Mouse (Mus musculus): ENCODE data around the gene Rassf6. TPM values are rescaled to one million over a fixed set of nuclear protein-coding genes. Genes with fewer than 3 reads are reported as not detected.

The Rassf6 gene
- total and polyA plus RNA-seq, 3 experiments: 0.27 TPM; not detected in 2

DNA sequence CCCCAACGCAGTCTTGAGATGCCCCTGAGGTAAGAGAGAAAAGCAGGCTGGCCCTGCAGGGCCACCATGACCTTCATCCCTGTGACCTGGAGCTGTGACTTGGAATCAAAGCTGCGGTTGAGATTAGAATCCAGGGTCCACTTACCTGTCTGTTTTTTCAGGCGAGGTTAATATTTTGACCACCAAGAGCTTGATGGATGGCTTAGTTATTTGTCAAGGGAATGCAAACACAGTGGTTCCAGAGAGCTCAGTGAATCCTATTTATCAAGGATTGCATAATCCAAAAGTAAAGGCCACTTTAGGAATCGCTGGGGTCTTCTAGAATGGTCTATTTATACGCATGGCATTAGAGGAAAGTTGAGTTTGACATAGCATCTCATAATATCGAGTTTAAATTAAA lies 58.3 kb downstream of the Rassf6 start:
- Histone ChIP-seq H3K27ac (no peak overlapping the region), H3K4me3 (no peak overlapping the region), H3K27me3 (ENCODE audit: control insufficient read depth, insufficient read depth, low read length) (no peaks in the 10 kb centered on the region), H3K9ac (ENCODE audit: low read depth, low read length) (no peak overlapping the region), H3K79me2 (replicated peaks; ENCODE audit: control insufficient read depth, insufficient read depth, low read length) (no peaks in the 10 kb centered on the region), H3K36me3 (ENCODE audit: control insufficient read depth, insufficient read depth, low read length) (no peaks in the 10 kb centered on the region), H3K4me1 (ENCODE audit: control insufficient read depth, insufficient read depth, low read length) (no peaks in the 10 kb centered on the region)
- DNase-seq: no peak
- intact Hi-C loops (cut with DNase I): no loop called here
- TF ChIP-seq EP300 (IDR thresholded peaks at IDR 0.05; ENCODE audit: insufficient read depth, low read depth, low read length) (no peak), POLR2A (IDR thresholded peaks at IDR 0.05; ENCODE audit: insufficient read depth, low read depth, low read length) (no peak), CTCF (IDR thresholded peaks at IDR 0.05) (no peak)
- WGBS: 87% methylated on average over 6 of the region's 6 CpGs

- WGBS: 79% methylated on average over 9 of the region's 9 CpGs
- Histone ChIP-seq H3K79me2 (replicated peaks; ENCODE audit: control insufficient read depth, insufficient read depth, low read length) (no peaks in the 10 kb centered on the region), H3K4me3 (no peak overlapping the region), H3K4me1 (ENCODE audit: control insufficient read depth, insufficient read depth, low read length) (no peaks in the 10 kb centered on the region), H3K27ac (no peak overlapping the region), H3K36me3 (ENCODE audit: control insufficient read depth, insufficient read depth, low read length) (no peaks in the 10 kb centered on the region), H3K9ac (ENCODE audit: low read depth, low read length) (no peak overlapping the region), H3K27me3 (ENCODE audit: control insufficient read depth, insufficient read depth, low read length) (no peaks in the 10 kb centered on the region)
- no peak for DNase-seq
- no peak for TF ChIP-seq EP300 (IDR thresholded peaks at IDR 0.05; ENCODE audit: insufficient read depth, low read depth, low read length)
- intact Hi-C loops (cut with DNase I): no loop called here
Measured at GRCm38 (mm10) chr5:90579556-90579955, 60.9 kb downstream of the Rassf6 start.

DNA sequence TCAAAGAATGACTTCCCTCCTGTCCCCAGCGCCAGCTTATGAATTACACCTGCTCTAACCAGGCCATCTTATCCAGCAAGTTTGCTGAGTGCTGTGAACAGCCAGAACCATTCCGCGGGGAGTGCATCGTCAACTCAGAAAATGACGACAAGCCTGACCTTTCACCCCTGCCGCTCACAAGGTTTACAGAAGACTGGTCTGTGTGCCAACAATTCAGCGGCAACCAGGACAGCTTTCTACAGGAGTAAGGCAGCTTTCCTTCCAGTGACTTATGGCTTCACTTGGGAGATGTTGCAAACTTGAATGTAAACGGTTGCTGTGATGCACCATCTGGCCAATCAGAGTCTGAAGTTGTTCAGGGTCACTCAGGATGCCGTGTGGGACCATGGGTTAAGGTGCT lies 62.7 kb downstream of the Rassf6 start:
- H3K9ac ChIP-seq (ENCODE audit: low read depth, low read length): no peak overlapping the region
- no peaks in the 10 kb centered on the region for H3K27me3 ChIP-seq (ENCODE audit: control insufficient read depth, insufficient read depth, low read length)
- H3K36me3 ChIP-seq (ENCODE audit: control insufficient read depth, insufficient read depth, low read length): no peaks in the 10 kb centered on the region
- TF ChIP-seq POLR2A (IDR thresholded peaks at IDR 0.05; ENCODE audit: insufficient read depth, low read depth, low read length): no peak
- no peak for TF ChIP-seq CTCF (IDR thresholded peaks at IDR 0.05)
- no peak for TF ChIP-seq EP300 (IDR thresholded peaks at IDR 0.05; ENCODE audit: insufficient read depth, low read depth, low read length)
- 74% methylated on average over 9 of the region's 9 CpGs for WGBS
- no peak overlapping the region for H3K27ac ChIP-seq
- no peaks in the 10 kb centered on the region for H3K79me2 ChIP-seq (replicated peaks; ENCODE audit: control insufficient read depth, insufficient read depth, low read length)
- H3K4me3 ChIP-seq: no peak overlapping the region
- H3K4me1 ChIP-seq (ENCODE audit: control insufficient read depth, insufficient read depth, low read length): no peaks in the 10 kb centered on the region
- intact Hi-C loops (cut with DNase I): no loop called here
- DNase-seq: no peak

DNA sequence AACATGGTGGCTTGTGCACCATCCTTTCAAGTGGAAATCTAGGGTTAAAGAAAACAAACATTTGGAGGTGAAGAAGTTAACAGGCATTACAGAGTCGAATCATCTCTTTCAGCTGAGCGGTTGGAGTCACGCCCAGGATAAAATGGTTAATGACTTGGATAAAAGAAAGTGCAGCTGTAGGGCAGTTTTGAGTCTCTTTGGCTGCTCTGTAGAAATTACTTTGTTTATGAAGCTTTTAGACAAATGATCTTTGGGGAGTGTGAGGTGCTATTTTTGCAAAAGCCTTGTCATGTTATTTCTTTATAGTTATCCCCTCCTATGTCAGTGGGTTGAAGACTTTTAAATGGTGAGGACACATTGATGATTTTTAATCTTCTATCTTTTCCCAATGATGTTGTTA lies 69.2 kb downstream of the Rassf6 start:
- Histone ChIP-seq H3K27me3 (ENCODE audit: control insufficient read depth, insufficient read depth, low read length) (no peaks in the 10 kb centered on the region), H3K9ac (ENCODE audit: low read depth, low read length) (no peak overlapping the region), H3K4me1 (ENCODE audit: control insufficient read depth, insufficient read depth, low read length) (no peaks in the 10 kb centered on the region), H3K79me2 (replicated peaks; ENCODE audit: control insufficient read depth, insufficient read depth, low read length) (no peaks in the 10 kb centered on the region), H3K36me3 (ENCODE audit: control insufficient read depth, insufficient read depth, low read length) (no peaks in the 10 kb centered on the region), H3K4me3 (no peak overlapping the region), H3K27ac (no peak overlapping the region)
- TF ChIP-seq POLR2A (IDR thresholded peaks at IDR 0.05; ENCODE audit: insufficient read depth, low read depth, low read length) (no peak), CTCF (IDR thresholded peaks at IDR 0.05) (no peak), EP300 (IDR thresholded peaks at IDR 0.05; ENCODE audit: insufficient read depth, low read depth, low read length) (no peak)
- intact Hi-C loops (cut with DNase I): no loop called here
- 56% methylated on average over 3 of the region's 3 CpGs for WGBS
- DNase-seq: no peak

GRCm38 (mm10) chr5:90568338-90568737 lies 72.1 kb downstream of the Rassf6 start:
- H3K36me3 ChIP-seq (ENCODE audit: control insufficient read depth, insufficient read depth, low read length): no peaks in the 10 kb centered on the region
- intact Hi-C loops (cut with DNase I): no loop called here

DNA sequence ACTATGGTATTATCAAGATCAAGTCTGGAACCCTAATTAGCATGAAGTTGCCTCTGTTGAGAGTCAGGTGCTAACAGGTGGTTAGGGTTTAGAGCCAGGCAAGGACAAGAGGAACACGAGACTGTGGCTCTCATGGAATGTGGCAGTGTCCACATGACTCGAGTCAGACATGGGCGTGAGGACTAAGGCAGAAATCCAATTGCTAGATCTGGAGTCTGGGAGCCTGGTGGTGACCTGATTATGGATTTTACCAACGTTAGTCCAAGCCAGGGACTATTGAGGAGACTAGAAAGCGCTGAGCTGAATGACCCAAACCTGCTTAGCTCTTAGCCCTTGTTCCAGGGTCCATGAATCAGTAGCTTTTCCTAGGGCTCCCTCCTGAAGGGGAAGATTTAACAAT lies 72.7 kb downstream of the Rassf6 start:
- TF ChIP-seq EP300 (IDR thresholded peaks at IDR 0.05; ENCODE audit: insufficient read depth, low read depth, low read length) (0 out of 2 replicates have a peak, but pooled peaks have one; percentile 27), CTCF (IDR thresholded peaks at IDR 0.05) (no peak)
- no peak for DNase-seq
- Histone ChIP-seq H3K27me3 (ENCODE audit: control insufficient read depth, insufficient read depth, low read length) (no peaks in the 10 kb centered on the region), H3K4me1 (ENCODE audit: control insufficient read depth, insufficient read depth, low read length) (no peaks in the 10 kb centered on the region), H3K4me3 (no peak overlapping the region), H3K36me3 (ENCODE audit: control insufficient read depth, insufficient read depth, low read length) (no peaks in the 10 kb centered on the region), H3K79me2 (replicated peaks; ENCODE audit: control insufficient read depth, insufficient read depth, low read length) (no peaks in the 10 kb centered on the region), H3K27ac (no peak overlapping the region), H3K9ac (ENCODE audit: low read depth, low read length) (no peak overlapping the region)
- intact Hi-C loops (cut with DNase I): no loop called here
- WGBS: 40% methylated on average over 5 of the region's 5 CpGs

More at GRCm38 (mm10) chr5:90568338-90568737, 72.1 kb downstream of the Rassf6 start:
- TF ChIP-seq EP300 (IDR thresholded peaks at IDR 0.05; ENCODE audit: insufficient read depth, low read depth, low read length) (no peak), CTCF (IDR thresholded peaks at IDR 0.05) (no peak), POLR2A (IDR thresholded peaks at IDR 0.05; ENCODE audit: insufficient read depth, low read depth, low read length) (no peak)
- H3K4me1 ChIP-seq (ENCODE audit: control insufficient read depth, insufficient read depth, low read length): no peaks in the 10 kb centered on the region
- no peak for DNase-seq
- H3K79me2 ChIP-seq (replicated peaks; ENCODE audit: control insufficient read depth, insufficient read depth, low read length): no peaks in the 10 kb centered on the region
- no peak overlapping the region for H3K4me3 ChIP-seq
- no peaks in the 10 kb centered on the region for H3K27me3 ChIP-seq (ENCODE audit: control insufficient read depth, insufficient read depth, low read length)
- no peak overlapping the region for H3K9ac ChIP-seq (ENCODE audit: low read depth, low read length)
- no peak overlapping the region for H3K27ac ChIP-seq

All from heart, adult 2 months (tissue).